Comparison of ENCODE assay signal across 24 mouse cellular contexts in the genomic region with DNA sequence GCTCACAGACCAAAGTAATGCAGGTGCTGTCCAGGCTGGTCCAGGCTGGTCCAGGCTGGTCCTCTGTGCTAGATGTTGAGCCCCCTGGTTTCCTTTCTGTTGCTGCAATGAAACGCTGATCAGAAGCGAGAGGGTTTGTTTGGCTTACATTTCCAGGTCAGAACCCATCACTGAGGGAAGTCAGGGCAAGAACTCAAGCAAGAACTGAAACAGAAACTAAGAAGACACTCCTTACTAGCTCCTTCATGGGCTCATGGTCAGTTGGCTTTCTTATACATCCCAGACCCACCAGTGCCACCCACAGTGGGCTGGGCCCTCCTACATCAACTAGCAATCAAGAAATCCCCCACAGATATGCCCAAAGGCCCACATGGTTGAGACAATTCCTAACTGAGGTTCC. TPM values are rescaled to one million over a fixed set of nuclear protein-coding genes. Genes with fewer than 3 reads are reported as not detected.
A peak's percentile ranks its signal among the peaks of the same experiment; 100 is the strongest.
DNase-seq lines count a peak whose midpoint lies in the region; ATAC-seq lines count a peak whose summit lies in the region.
"Had no signal": no experiment of that assay in that cellular context is flagged by ENCODE, and none has a peak within 500 bp of the region (broad histone marks: within the 10 kb centered on the region; RNA-seq: fewer than 3 reads in every experiment).

No protein-coding gene starts in this region.

- DNase-seq in heart, adult 11 months: peak; percentile 50
- no peak for DNase-seq in heart, adult 8-10 months (ENCODE audit: low spot score)
- peak; percentile 9 for DNase-seq in induced T-regulatory cell, adult 2 months (ENCODE audit: low read depth)
- no peak for DNase-seq in urinary bladder, adult 2 months (ENCODE audit: low spot score)
- DNase-seq: adrenal gland, adult 2 months; adrenal gland, postnatal 10 days; adrenal gland, postnatal 25 days; B cell, adult 2 months; cerebellum, adult 11 months; cerebellum, adult 18-20 months; cerebellum, adult 8-10 months; cerebellum, adult 9-11 months; cerebellum, postnatal 25 days; forebrain, postnatal 0 days had no signal

- ATAC-seq in monocyte, adult 5-6 weeks (replicated peaks; ENCODE audit: insufficient number of reproducible peaks, low FRiP score, low TSS enrichment, poor library complexity, severe bottlenecking): 0 out of 2 replicates have a peak, but pooled peaks have one; percentile 17
- no peak for ATAC-seq in intestine, embryonic 15.5 days
- ATAC-seq: CD4-positive, CD25-positive, alpha-beta regulatory T cell, adult 4 months; forebrain, embryonic 13.5 days; forebrain, embryonic 15.5 days; forebrain, postnatal 0 days had no signal

- H3K27ac ChIP-seq in intestine, embryonic 15.5 days: no peak overlapping the region
- H3K27ac ChIP-seq: embryonic facial prominence, embryonic 10.5 days; embryonic facial prominence, embryonic 12.5 days; forebrain, embryonic 13.5 days; forebrain, embryonic 15.5 days had no signal

- H3K27me3 ChIP-seq in intestine, embryonic 15.5 days (replicated peaks): 0 out of 2 replicates have a peak, but pooled peaks cover 5% of the 10 kb centered on the region
- H3K27me3 ChIP-seq: forebrain, embryonic 15.5 days had no signal

- H3K4me3 ChIP-seq in intestine, embryonic 15.5 days (replicated peaks): no peak overlapping the region
- H3K4me3 ChIP-seq: embryonic facial prominence, embryonic 10.5 days; embryonic facial prominence, embryonic 12.5 days; forebrain, embryonic 13.5 days; forebrain, embryonic 15.5 days had no signal

- H3K4me1 ChIP-seq in intestine, embryonic 15.5 days (replicated peaks): no peaks in the 10 kb centered on the region

- H3K9me3 ChIP-seq in intestine, embryonic 15.5 days: no peaks in the 10 kb centered on the region
- H3K9me3 ChIP-seq: embryonic facial prominence, embryonic 10.5 days; embryonic facial prominence, embryonic 12.5 days; forebrain, embryonic 13.5 days; forebrain, embryonic 15.5 days had no signal

- H3K9ac ChIP-seq in intestine, embryonic 15.5 days: no peak overlapping the region
- H3K9ac ChIP-seq: embryonic facial prominence, embryonic 12.5 days; forebrain, embryonic 13.5 days; forebrain, embryonic 15.5 days; forebrain, postnatal 0 days had no signal

- 79% methylated on average over 2 of the region's 2 CpGs for WGBS in intestine, embryonic 15.5 days

- no peaks in the 10 kb centered on the region for H3K36me3 ChIP-seq in intestine, embryonic 15.5 days
- H3K36me3 ChIP-seq: embryonic facial prominence, embryonic 10.5 days; embryonic facial prominence, embryonic 12.5 days; forebrain, embryonic 15.5 days had no signal

- H3K4me2 ChIP-seq in intestine, embryonic 15.5 days (replicated peaks): no peak overlapping the region
- H3K4me2 ChIP-seq: embryonic facial prominence, embryonic 12.5 days; forebrain, embryonic 13.5 days; forebrain, embryonic 15.5 days had no signal

RNA-seq across cellular contexts. Expression of a gene that starts 15.5 kb away (rescaled TPM):
- not detected for total RNA-seq in heart, adult 8-10 months (2022)
- total RNA-seq in monocyte, adult 5-6 weeks (2017): 1.7 to 4.1 TPM in 2 of 3 replicates, not detected in the other
- polyA plus RNA-seq in urinary bladder, adult 2 months (2012; rRNA removed): not detected in 2 replicates
- not detected in 2 replicates for polyA plus RNA-seq in intestine, embryonic 15.5 days (2015; fragmentation: Nextera tagmentation; extraction: Ambion mirVana)
- total RNA-seq: adrenal gland, adult 2 months; adrenal gland, postnatal 10 days; adrenal gland, postnatal 25 days; adrenal gland, postnatal 4 days; MEL had no signal
- polyA plus RNA-seq: adrenal gland, adult 2 months; CD4-positive, CD25-positive, alpha-beta regulatory T cell, adult 4 months; embryonic facial prominence, embryonic 14.5 days had no signal

Comparison
In these comparisons a context has a peak if more than half of its experiments do, and no peak if none do; other contexts are left out.
1. DNase-seq: peak in heart, adult 11 months (single experiment) and induced T-regulatory cell, adult 2 months (single experiment); none in heart, adult 8-10 months (single experiment) and urinary bladder, adult 2 months (single experiment).